Mouse (Mus musculus): Measurements from ENCODE around the gene Tbx5.

Tbx5 gene

DNA sequence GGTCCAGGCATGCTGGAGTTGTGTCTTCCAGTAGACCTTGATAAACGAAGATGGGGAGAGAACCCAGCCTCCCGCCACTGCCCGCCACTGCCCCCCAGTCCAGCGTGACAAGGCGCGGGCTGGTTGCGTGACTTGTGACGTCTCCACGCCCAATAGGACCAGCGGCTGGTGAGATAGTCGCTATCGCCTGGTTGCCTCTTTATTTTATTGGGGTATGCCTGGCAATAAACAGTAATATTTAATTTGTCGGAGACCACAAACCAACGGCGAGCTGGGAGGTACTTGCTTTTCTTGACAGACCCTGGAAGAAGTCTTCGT is at the start of gene Tbx5:
Gene Tbx5 (plus strand): TSS at position 190 of the 318 bp plus-strand sequence.
- no peak for DNase-seq (ENCODE audit: low spot score)

GRCm38 (mm10) chr5:119785959-119786358 is 46.5 kb upstream of the Tbx5 start:
- no peak for DNase-seq (ENCODE audit: low spot score)

GRCm38 (mm10) chr5:119791664-119792063 is 40.8 kb upstream of the Tbx5 start:
- no peak for DNase-seq (ENCODE audit: low spot score)

- DNase-seq (ENCODE audit: low spot score) = no peak
Observed at GRCm38 (mm10) chr5:119793972-119794371, 38.5 kb upstream of the Tbx5 start.

DNA sequence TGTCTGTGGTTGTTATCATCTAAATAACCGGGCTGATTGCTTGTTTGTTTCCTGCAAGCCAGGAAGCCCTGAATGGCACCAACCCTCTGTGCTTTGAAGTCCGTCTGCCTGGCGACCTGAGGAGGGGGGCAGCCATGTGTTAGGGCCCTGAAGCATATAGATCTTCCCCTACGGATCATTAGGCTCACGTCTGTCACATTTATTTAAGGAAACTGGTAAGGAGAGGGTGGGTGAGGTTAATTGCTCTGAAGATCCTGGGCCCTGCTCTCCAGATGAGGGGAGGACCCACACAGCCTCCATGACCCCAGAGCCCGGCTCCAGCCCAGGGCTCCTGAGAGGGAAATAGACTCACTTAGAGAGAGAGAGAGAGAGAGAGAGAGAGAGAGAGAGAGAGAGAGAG is 37.1 kb upstream of the Tbx5 start:
- no peak for DNase-seq (ENCODE audit: low spot score)

- DNase-seq (ENCODE audit: low spot score) = no peak
Observed at GRCm38 (mm10) chr5:119795777-119796176, 36.7 kb upstream of the Tbx5 start.

- DNase-seq (ENCODE audit: low spot score) = no peak
Observed at GRCm38 (mm10) chr5:119796443-119797160, 35.9 kb upstream of the Tbx5 start.

GRCm38 (mm10) chr5:119797580-119798150 is 34.8 kb upstream of the Tbx5 start:
- no peak for DNase-seq (ENCODE audit: low spot score)

DNA sequence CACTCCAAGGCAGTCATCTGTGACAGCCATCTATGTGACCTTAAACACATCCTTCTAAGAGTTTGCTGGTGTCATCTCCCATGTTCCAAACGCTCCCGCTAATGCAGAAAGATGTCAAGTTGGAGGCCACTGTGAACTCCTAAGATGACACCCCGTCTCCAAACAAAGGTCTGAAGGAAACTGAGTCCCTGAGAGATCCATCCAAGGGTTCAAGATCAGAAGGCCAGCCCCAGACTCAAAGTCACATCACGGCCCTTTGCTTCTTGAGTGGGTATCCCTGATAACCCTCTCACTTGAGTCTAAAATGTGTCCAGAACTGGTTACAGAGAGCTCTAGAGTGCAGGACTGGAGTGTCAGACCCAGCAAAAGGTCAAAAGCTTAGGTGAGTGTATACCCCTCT is 34.2 kb upstream of the Tbx5 start:
- DNase-seq (ENCODE audit: low spot score) = no peak

- DNase-seq (ENCODE audit: low spot score) = no peak
Observed at GRCm38 (mm10) chr5:119798713-119799418, 33.6 kb upstream of the Tbx5 start.

GRCm38 (mm10) chr5:119799419-119800242 is 32.8 kb upstream of the Tbx5 start:
- DNase-seq (ENCODE audit: low spot score) = no peak

- DNase-seq (ENCODE audit: low spot score) = no peak
Observed at GRCm38 (mm10) chr5:119800243-119800665, 32.2 kb upstream of the Tbx5 start.

DNA sequence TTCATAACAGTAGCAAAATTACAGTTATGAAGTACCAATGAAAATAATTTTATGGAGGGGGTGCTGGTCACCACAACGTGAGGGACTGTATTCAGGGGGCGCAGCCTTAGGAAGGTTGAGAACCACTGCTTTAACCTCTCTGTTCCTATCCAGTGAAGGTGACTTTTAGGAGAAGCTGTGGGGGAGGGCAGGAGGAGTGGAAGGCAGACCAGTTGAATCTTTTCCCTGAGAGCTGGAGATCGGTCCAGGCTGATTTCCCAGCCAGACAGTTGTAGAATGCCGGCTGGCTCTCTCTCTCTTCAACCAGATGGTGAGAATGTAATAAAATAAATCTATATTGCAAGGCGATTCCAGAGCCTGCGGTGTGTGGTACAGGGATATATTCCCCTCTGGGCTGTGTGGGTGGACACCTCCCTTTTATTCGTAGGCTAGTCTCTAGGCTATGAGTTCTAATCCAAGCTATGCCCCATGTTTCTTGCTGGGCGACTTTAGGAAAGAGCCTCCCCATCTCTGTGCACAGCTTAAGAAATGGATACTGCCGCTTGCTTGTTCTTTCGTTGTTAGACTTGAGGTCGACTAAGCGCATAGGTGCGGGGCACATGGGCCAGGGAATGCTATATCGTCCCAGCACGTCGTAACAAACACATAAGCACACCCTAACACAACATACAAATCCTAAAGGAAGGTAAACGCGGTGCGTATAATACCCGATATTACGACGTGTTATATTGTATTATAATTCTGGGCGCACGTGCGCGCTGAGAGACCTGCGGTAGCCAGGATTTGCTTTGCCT is 29.7 kb upstream of the Tbx5 start:
- DNase-seq (ENCODE audit: low spot score) = no peak

DNA sequence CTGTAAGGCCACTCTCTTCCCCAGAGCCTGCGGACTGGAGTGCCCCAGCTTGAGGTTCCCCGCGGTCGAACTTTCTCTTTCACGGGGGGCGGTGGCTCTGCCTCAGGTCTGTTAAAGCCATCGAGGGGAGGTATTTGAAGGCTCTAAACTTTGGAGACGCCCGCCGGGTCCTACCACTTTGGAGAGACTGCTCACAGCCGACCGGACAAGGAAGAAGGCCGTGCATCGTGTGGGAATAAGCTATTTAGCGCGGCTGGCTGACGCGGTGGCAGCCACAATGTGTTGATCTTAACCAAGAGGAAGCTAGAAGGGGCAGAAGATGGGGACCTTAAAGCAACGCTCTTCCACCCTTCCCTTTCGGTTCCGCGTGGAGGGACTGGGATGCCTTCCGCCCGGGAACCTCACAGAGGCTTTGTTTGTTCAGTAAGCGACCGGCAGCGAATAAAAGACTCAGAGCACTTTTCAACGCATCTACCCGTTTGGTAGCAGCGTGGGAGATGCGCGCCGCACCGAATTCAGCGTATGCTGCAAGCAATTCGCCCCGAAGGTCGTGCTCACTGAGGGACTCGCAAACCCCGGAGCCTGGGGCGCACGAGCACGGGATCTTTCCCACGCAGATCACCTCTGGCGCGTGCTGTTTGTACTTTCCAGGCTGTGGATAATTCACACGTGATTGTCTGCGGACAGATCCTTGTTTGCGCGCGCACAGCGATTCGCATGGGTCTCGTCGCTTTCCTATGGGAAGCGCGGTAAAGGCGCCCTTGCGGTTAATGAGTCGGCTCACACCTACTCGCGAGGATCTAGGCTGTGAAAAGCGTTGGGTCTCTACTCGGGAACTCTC is 28.8 kb upstream of the Tbx5 start:
- DNase-seq (ENCODE audit: low spot score) = no peak

DNA sequence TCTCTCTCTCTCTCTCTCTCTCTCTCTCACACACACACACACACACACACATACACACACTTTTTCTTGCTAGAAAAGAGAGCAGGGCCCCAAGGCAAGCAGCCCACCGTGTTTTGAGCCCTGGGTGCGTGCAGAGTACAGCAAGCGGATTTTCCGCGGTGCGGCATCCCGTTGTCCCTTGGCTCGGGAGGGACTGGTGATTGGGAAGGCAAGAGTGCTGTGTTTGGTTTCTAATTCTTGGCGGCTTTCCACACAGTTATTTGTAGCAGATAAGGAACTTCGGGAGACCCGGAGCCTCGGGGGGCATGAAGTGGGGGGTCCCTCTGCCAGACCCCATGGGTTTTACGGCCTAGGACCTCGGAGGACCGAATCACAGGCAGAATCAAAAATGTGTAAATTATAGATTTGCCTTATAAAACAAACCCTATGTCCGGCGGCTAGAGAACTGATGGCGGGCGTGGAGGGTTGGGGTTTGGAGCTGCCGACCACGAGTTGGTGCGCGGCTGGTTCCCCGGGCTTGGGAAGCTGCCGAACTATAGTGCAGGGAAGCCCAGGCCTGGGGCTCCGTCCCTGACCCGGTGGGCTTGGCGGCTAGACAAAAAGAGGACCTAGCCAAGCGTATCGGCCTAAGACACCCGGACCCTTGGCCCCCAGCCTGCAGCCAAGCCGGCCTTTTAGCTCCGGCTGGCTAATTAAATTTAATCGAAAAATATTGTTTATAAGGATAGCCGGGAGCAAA is 28.0 kb upstream of the Tbx5 start:
- no peak for DNase-seq (ENCODE audit: low spot score)

DNA sequence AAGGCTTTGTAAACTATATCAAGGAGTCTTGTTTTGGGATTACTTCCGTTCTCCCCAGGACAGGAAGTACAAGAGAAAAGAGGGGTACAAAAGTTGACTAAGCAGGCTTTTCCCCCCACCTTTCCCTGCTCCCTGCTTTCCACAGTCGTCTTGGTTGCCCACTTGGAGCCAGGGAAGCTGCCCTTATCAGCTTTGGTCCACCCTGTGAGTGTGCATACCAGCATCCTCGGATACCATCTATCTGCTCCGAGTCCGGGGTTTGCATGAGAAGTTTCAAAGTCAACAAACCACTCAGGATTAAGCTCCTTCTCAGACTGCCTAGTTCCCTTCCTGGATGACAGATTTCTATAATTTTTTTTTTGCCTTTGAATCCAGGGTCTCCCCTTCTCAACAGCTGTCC is 26.8 kb upstream of the Tbx5 start:
- DNase-seq (ENCODE audit: low spot score) = no peak

- no peak for DNase-seq (ENCODE audit: low spot score)
Observed at GRCm38 (mm10) chr5:119806467-119806866, 26.0 kb upstream of the Tbx5 start.

- no peak for DNase-seq (ENCODE audit: low spot score)
Observed at GRCm38 (mm10) chr5:119807481-119808183, 24.8 kb upstream of the Tbx5 start.

DNA sequence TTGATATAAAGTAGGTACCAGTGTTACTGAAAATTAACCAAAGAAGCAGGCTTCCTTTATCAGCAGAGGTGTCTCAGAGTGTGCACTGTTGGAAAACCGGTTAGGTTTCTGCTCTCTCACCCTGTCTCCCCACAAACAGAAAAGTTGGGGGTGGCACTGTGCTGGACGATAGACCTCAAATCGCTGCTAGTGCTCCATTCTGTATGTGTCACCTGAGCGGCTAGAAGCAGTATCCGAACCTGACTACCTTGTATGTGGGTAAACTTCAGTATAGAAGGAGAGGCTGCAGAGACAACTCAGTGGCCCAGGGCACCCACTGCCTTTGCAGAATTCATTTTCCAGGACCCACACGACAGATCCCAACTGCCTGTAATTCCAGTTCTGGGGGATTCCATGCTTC is 23.8 kb upstream of the Tbx5 start:
- DNase-seq (ENCODE audit: low spot score) = no peak

Data from spleen, adult 12 weeks (tissue).